Mouse (Mus musculus) MEL (cell line): ENCODE measurements at regions not wholly inside any gene's neighbourhood (a gene's known extent, or its start where the extent isn't known, plus 50 kb on each side); places are given as distances from the start of the nearest gene placed in this dataset.

Experiments used
- DNase-seq: peaks from one replicate; pipeline ENCODE4 v3.0.0; 2011; ENCODE audit warnings: low read depth, low spot score
- H3K27ac ChIP-seq: 2 replicates; pipeline ENCODE4 v1.5.1; 2012; ENCODE audit warnings: low read depth, mild to moderate bottlenecking, control low read depth, low read length, moderate library complexity; ENCODE audit not compliant: control insufficient read depth
- H3K27me3 ChIP-seq, 2 experiments: fragments of 150-350 bp in 1 of 2; sonication (generic) in 1 of 2; 2 replicates each; pipeline ENCODE4 v1.6.1; 2012; ENCODE audit warnings: low read length in 2 of 2, mild to moderate bottlenecking in 2 of 2, improper control_type of control experiment in 1 of 2, moderate library complexity in 1 of 2; ENCODE audit not compliant: insufficient read depth in 2 of 2, control insufficient read depth in 1 of 2
- H3K36me3 ChIP-seq, 2 experiments: 2 replicates each; pipeline ENCODE4 v1.6.1; 2012 to 2014; ENCODE audit warnings: low read length in 2 of 2, improper control_type of control experiment in 1 of 2, inconsistent platforms in 1 of 2, mild to moderate bottlenecking in 1 of 2; ENCODE audit not compliant: insufficient read depth in 2 of 2, control insufficient read depth in 1 of 2
- H3K4me1 ChIP-seq, 2 experiments: fragments of 150-350 bp in 1 of 2; sonication (generic) in 1 of 2; 2 replicates each; pipeline ENCODE4 v1.6.1; 2012; ENCODE audit warnings: low read length in 2 of 2, improper control_type of control experiment in 1 of 2, mild to moderate bottlenecking in 1 of 2; ENCODE audit not compliant: insufficient read depth in 2 of 2, control insufficient read depth in 1 of 2
- H3K4me3 ChIP-seq, 2 experiments: fragments of 150-350 bp in 1 of 2; sonication (generic) in 1 of 2; 2 replicates each; pipeline ENCODE4 v1.5.1; 2012; ENCODE audit warnings: low read depth in 2 of 2, low read length in 2 of 2, mild to moderate bottlenecking in 2 of 2, moderate library complexity in 2 of 2, control low read depth in 1 of 2, improper control_type of control experiment in 1 of 2; ENCODE audit not compliant: control insufficient read depth in 1 of 2, insufficient read depth in 1 of 2
- H3K79me2 ChIP-seq: 2 replicates; pipeline ENCODE4 v1.6.1; 2012; ENCODE audit warnings: mild to moderate bottlenecking, low read length, moderate library complexity; ENCODE audit not compliant: control insufficient read depth, poor library complexity, insufficient read depth
- H3K9ac ChIP-seq: 2 replicates; pipeline ENCODE4 v1.6.1; 2012; ENCODE audit warnings: low read depth, mild to moderate bottlenecking, control low read depth, low read length, moderate library complexity; ENCODE audit not compliant: control insufficient read depth, poor library complexity, severe bottlenecking
- H3K9me3 ChIP-seq: fragments of 150-350 bp; sonication (generic); replicated peaks from 2 replicates; pipeline ENCODE4 v1.6.1; 2012; ENCODE audit warnings: mild to moderate bottlenecking, low read length, improper control_type of control experiment, moderate library complexity; ENCODE audit not compliant: insufficient read depth
- BHLHE40 ChIP-seq: IDR thresholded peaks from 2 replicates; pipeline ENCODE4 v1.6.1; 2012; ENCODE audit warnings: low read depth, mild to moderate bottlenecking, inconsistent platforms, low read length, improper control_type of control experiment, borderline replicate concordance
- CHD1 ChIP-seq: IDR thresholded peaks from 2 replicates; pipeline ENCODE4 v1.6.1; 2012; ENCODE audit warnings: low read depth, mild to moderate bottlenecking, inconsistent platforms, low read length, improper control_type of control experiment
- CHD2 ChIP-seq: IDR thresholded peaks from 2 replicates; pipeline ENCODE4 v1.6.1; 2011; ENCODE audit warnings: low read length, improper control_type of control experiment
- CTCF ChIP-seq, 3 experiments: IDR thresholded peaks in 2 of 3; conservative IDR thresholded peaks in 1 of 3; 2 replicates each; pipeline ENCODE4 v1.5.1; 2011 to 2012; ENCODE audit warnings: low read length in 3 of 3, low read depth in 2 of 3, mild to moderate bottlenecking in 2 of 3, improper control_type of control experiment in 1 of 3, inconsistent platforms in 1 of 3, mixed read lengths in 1 of 3, moderate library complexity in 1 of 3; ENCODE audit not compliant: control insufficient read depth in 1 of 3, insufficient read depth in 1 of 3, poor library complexity in 1 of 3, severe bottlenecking in 1 of 3
- E2F4 ChIP-seq: IDR thresholded peaks from 2 replicates; pipeline ENCODE4 v1.6.1; 2011; ENCODE audit warnings: low read depth, low read length, improper control_type of control experiment, borderline replicate concordance
- ELF1 ChIP-seq: IDR thresholded peaks from 2 replicates; pipeline ENCODE4 v1.6.1; 2014; ENCODE audit warnings: low read depth, mild to moderate bottlenecking, inconsistent platforms, low read length, improper control_type of control experiment, moderate library complexity
- EP300 ChIP-seq, 2 experiments: IDR thresholded peaks; 2 replicates each; pipeline ENCODE4 v1.6.1; 2011; ENCODE audit warnings: improper control_type of control experiment in 2 of 2, low read length in 2 of 2, low read depth in 1 of 2, mild to moderate bottlenecking in 1 of 2
- ETS1 ChIP-seq: IDR thresholded peaks from 2 replicates; pipeline ENCODE4 v1.6.1; 2012; ENCODE audit warnings: low read depth, mild to moderate bottlenecking, inconsistent platforms, low read length, improper control_type of control experiment, moderate library complexity
- GABPA ChIP-seq: IDR thresholded peaks from 2 replicates; pipeline ENCODE4 v1.6.1; 2012; ENCODE audit warnings: low read depth, mild to moderate bottlenecking, inconsistent platforms, low read length, improper control_type of control experiment, moderate library complexity
- HCFC1 ChIP-seq: IDR thresholded peaks from 2 replicates; pipeline ENCODE4 v1.6.1; 2012; ENCODE audit warnings: low read depth, mild to moderate bottlenecking, inconsistent platforms, low read length, improper control_type of control experiment, moderate library complexity
- JUND ChIP-seq: IDR thresholded peaks from 2 replicates; pipeline ENCODE4 v1.6.1; 2011; ENCODE audit warnings: low read depth, mild to moderate bottlenecking, improper control_type of control experiment, low read length
- KAT2A ChIP-seq: conservative IDR thresholded peaks from 2 replicates; pipeline ENCODE4 v1.6.1; 2012; ENCODE audit warnings: low read depth, low read length, improper control_type of control experiment, inconsistent platforms
- MAX ChIP-seq: IDR thresholded peaks from 2 replicates; pipeline ENCODE4 v1.6.1; 2011; ENCODE audit warnings: low read length, improper control_type of control experiment
- MAZ ChIP-seq: IDR thresholded peaks from 2 replicates; pipeline ENCODE4 v1.6.1; 2012; ENCODE audit warnings: low read depth, mild to moderate bottlenecking, inconsistent platforms, low read length, improper control_type of control experiment
- MEF2A ChIP-seq: IDR thresholded peaks from 2 replicates; pipeline ENCODE4 v1.6.1; 2014; ENCODE audit warnings: low read depth, mild to moderate bottlenecking, inconsistent platforms, low read length, improper control_type of control experiment; ENCODE audit not compliant: poor library complexity, insufficient replicate concordance, severe bottlenecking; ENCODE audit errors: extremely low read depth
- MXI1 ChIP-seq: IDR thresholded peaks from 2 replicates; pipeline ENCODE4 v1.6.1; 2011; ENCODE audit warnings: mild to moderate bottlenecking, low read depth, low read length, improper control_type of control experiment
- MYB ChIP-seq: IDR thresholded peaks from 2 replicates; pipeline ENCODE4 v1.6.1; 2011; ENCODE audit warnings: mild to moderate bottlenecking, low read depth, low read length, improper control_type of control experiment
- MYC ChIP-seq: IDR thresholded peaks from 2 replicates; pipeline ENCODE4 v1.6.1; 2011; ENCODE audit warnings: low read depth, mild to moderate bottlenecking, low read length, improper control_type of control experiment, moderate library complexity
- NELFE ChIP-seq: IDR thresholded peaks from 2 replicates; pipeline ENCODE4 v1.6.1; 2011; ENCODE audit warnings: low read depth, low read length, improper control_type of control experiment
- NRF1 ChIP-seq: IDR thresholded peaks from 2 replicates; pipeline ENCODE4 v1.6.1; 2014; ENCODE audit warnings: low read depth, mild to moderate bottlenecking, inconsistent platforms, low read length, improper control_type of control experiment, moderate library complexity; ENCODE audit not compliant: poor library complexity, insufficient read depth, severe bottlenecking
- POLR2A ChIP-seq, 2 experiments: IDR thresholded peaks; 2 replicates each; pipeline ENCODE4 v1.6.1; 2011 to 2012; ENCODE audit warnings: low read length in 2 of 2, mild to moderate bottlenecking in 2 of 2, control low read depth in 1 of 2, improper control_type of control experiment in 1 of 2, low read depth in 1 of 2, moderate library complexity in 1 of 2; ENCODE audit not compliant: control insufficient read depth in 1 of 2, insufficient read depth in 1 of 2, poor library complexity in 1 of 2
- RAD21 ChIP-seq: IDR thresholded peaks from 2 replicates; pipeline ENCODE4 v1.6.1; 2011; ENCODE audit warnings: mild to moderate bottlenecking, low read depth, low read length, improper control_type of control experiment
- RCOR1 ChIP-seq: IDR thresholded peaks from 2 replicates; pipeline ENCODE4 v1.6.1; 2012; ENCODE audit warnings: low read depth, mild to moderate bottlenecking, inconsistent platforms, low read length, improper control_type of control experiment
- SIN3A ChIP-seq: IDR thresholded peaks from 2 replicates; pipeline ENCODE4 v1.6.1; 2012; ENCODE audit warnings: low read length, improper control_type of control experiment, inconsistent platforms
- SMC3 ChIP-seq: IDR thresholded peaks from 2 replicates; pipeline ENCODE4 v1.6.1; 2011; ENCODE audit warnings: low read depth, low read length, improper control_type of control experiment
- TAL1 ChIP-seq: IDR thresholded peaks from 2 replicates; pipeline ENCODE4 v1.6.1; 2012; ENCODE audit warnings: mild to moderate bottlenecking, inconsistent platforms, low read length, moderate library complexity, mixed read lengths
- TBP ChIP-seq: IDR thresholded peaks from 2 replicates; pipeline ENCODE4 v1.8.0; 2011; ENCODE audit warnings: low read depth, low read length, improper control_type of control experiment
- TCF12 ChIP-seq: IDR thresholded peaks from 2 replicates; pipeline ENCODE4 v1.6.1; 2014; ENCODE audit warnings: low read depth, mild to moderate bottlenecking, inconsistent platforms, low read length, improper control_type of control experiment, moderate library complexity
- UBTF ChIP-seq: IDR thresholded peaks from 2 replicates; pipeline ENCODE4 v1.6.1; 2012; ENCODE audit warnings: low read depth, mild to moderate bottlenecking, inconsistent platforms, low read length, improper control_type of control experiment, moderate library complexity, borderline replicate concordance; ENCODE audit not compliant: insufficient read depth
- USF1 ChIP-seq: IDR thresholded peaks from 2 replicates; pipeline ENCODE4 v1.6.1; 2014; ENCODE audit warnings: low read depth, mild to moderate bottlenecking, inconsistent platforms, low read length, improper control_type of control experiment, moderate library complexity
- USF2 ChIP-seq, 2 experiments: IDR thresholded peaks; 2 replicates each; pipeline ENCODE4 v1.6.1; 2011 to 2012; ENCODE audit warnings: improper control_type of control experiment in 2 of 2, low read length in 2 of 2, borderline replicate concordance in 1 of 2, inconsistent platforms in 1 of 2, low read depth in 1 of 2, mild to moderate bottlenecking in 1 of 2; ENCODE audit not compliant: insufficient read depth in 1 of 2
- ZC3H11A ChIP-seq: IDR thresholded peaks from 2 replicates; pipeline ENCODE4 v1.6.1; 2012; ENCODE audit warnings: low read depth, mild to moderate bottlenecking, inconsistent platforms, low read length, improper control_type of control experiment
- ZKSCAN1 ChIP-seq: IDR thresholded peaks from 2 replicates; pipeline ENCODE4 v1.6.1; 2012; ENCODE audit warnings: low read depth, mild to moderate bottlenecking, inconsistent platforms, low read length, improper control_type of control experiment, moderate library complexity
- ZMIZ1 ChIP-seq: IDR thresholded peaks from 2 replicates; pipeline ENCODE4 v1.6.1; 2012; ENCODE audit warnings: low read depth, mild to moderate bottlenecking, inconsistent platforms, low read length, improper control_type of control experiment, moderate library complexity
- ZNF384 ChIP-seq: IDR thresholded peaks from 2 replicates; pipeline ENCODE4 v1.6.1; 2012; ENCODE audit warnings: low read depth, mild to moderate bottlenecking, inconsistent platforms, low read length, improper control_type of control experiment

DNA sequence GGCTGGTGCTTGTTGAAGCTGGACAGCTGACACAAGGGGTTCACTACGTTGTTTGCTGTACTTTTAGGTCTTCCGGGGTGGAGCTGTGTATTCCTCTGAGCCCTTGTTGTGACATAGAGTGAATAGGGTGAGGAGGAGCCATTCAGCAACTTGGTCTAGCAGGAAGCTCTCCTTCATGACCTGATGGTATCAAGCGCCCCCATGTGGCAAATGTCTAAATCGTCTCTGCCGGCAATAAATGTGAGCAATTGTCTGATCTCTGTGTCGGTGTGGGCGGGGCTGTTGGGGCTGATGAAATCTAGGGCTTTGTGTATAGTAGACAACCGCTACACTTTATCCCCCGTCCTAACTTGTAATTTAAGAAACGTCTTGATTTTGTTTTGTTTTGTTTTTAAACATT lies 79.2 kb upstream of the Serbp1 start (continued):
- 0 out of 2 replicates have a peak, but pooled peaks have one; percentile 54 for TF ChIP-seq ZNF384

DNA sequence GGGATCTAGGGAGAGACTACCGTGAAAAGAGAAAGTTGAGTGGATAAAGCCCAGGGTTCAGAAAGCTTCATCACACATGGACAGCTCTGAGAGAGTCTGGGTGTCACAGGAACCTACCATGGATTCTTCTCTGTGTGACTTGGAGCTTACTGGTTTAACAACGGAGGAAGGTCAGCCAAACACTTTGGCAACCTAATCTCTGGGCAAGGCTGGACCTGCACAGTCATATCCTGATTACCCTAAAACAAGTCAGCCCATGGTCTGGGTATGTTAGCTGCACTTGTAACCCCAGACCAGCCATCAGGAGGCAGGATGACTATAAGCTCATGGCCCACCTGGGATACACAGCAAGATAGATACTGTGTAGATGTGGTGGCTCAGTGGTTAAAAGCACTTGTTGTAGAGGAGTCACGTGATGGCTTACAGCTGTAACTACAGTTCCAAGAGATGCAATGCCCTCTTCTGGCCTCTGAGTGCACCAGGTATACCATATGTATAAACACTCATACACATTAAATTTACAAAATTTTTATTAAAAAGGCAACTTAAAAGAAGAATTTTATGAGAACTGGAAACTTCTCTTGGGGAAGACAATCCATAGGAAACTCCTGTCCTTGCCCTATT lies 85.0 kb upstream of the Serbp1 start:
- Histone ChIP-seq H3K36me3 (peaks cover 0 to 11% of the 10 kb centered on the region in 2 experiments; a peak in 2 of 4 replicates), H3K4me3 (no peak overlapping the region), H3K79me2 (no peaks in the 10 kb centered on the region), H3K9me3 (no peaks in the 10 kb centered on the region), H3K27me3 (no peaks in the 10 kb centered on the region), H3K9ac (no peak overlapping the region), H3K4me1 (peaks cover 5 to 14% of the 10 kb centered on the region in 2 experiments), H3K27ac (no peak overlapping the region)
- DNase-seq: no peak
- TF ChIP-seq UBTF: no peak
- TF ChIP-seq JUND: no peak
- peak in 1 of 2 experiments; percentile 50; a peak in 1 of 4 replicates for TF ChIP-seq USF2 (IDR thresholded peaks at IDR 0.05; ENCODE audit: borderline replicate concordance in 1 of 2, insufficient read depth in 1 of 2, low read depth in 1 of 2, low read length in 2 of 2)
- TF ChIP-seq ZC3H11A: peak; percentile 32; the same call in 1 of the 2 replicates
- TF ChIP-seq TAL1: no peak
- TF ChIP-seq CHD2: no peak
- TF ChIP-seq KAT2A: no peak
- TF ChIP-seq SMC3: peak; percentile 51
- no peak for TF ChIP-seq MYB
- no peak for TF ChIP-seq EP300 (IDR thresholded peaks at IDR 0.05; ENCODE audit: low read depth in 1 of 2, low read length in 2 of 2)
- no peak for TF ChIP-seq ZKSCAN1
- TF ChIP-seq CTCF (IDR thresholded peaks at IDR 0.05 in 2 of 3, conservative IDR thresholded peaks at IDR 0.05 in 1 of 3; ENCODE audit: control insufficient read depth in 1 of 3, insufficient read depth in 1 of 3, low read depth in 2 of 3, low read length in 3 of 3, poor library complexity in 1 of 3, severe bottlenecking in 1 of 3): peak in 1 of 3 experiments; percentile 48; a peak in 2 of 6 replicates
- no peak for TF ChIP-seq MAZ
- TF ChIP-seq E2F4: no peak
- no peak for TF ChIP-seq GABPA
- no peak for TF ChIP-seq TBP
- no peak for TF ChIP-seq MAX
- TF ChIP-seq NRF1: no peak
- no peak for TF ChIP-seq ELF1
- no peak for TF ChIP-seq ZNF384
- no peak for TF ChIP-seq CHD1
- TF ChIP-seq RAD21: peak; percentile 41
- no peak for TF ChIP-seq POLR2A (IDR thresholded peaks at IDR 0.05; ENCODE audit: control insufficient read depth in 1 of 2, insufficient read depth in 1 of 2, low read depth in 1 of 2, low read length in 2 of 2, poor library complexity in 1 of 2)
- no peak for TF ChIP-seq ETS1
- no peak for TF ChIP-seq MEF2A
- no peak for TF ChIP-seq MXI1
- no peak for TF ChIP-seq ZMIZ1
- TF ChIP-seq MYC: no peak
- no peak for TF ChIP-seq TCF12
- TF ChIP-seq SIN3A: no peak
- TF ChIP-seq HCFC1: no peak
- TF ChIP-seq RCOR1: no peak
- no peak for TF ChIP-seq BHLHE40
- TF ChIP-seq NELFE: no peak
- peak; percentile 89 for TF ChIP-seq USF1
